Mouse (Mus musculus): ENCODE measurements around the gene Vcan. TPM values are rescaled to one million over a fixed set of nuclear protein-coding genes. Genes with fewer than 3 reads are reported as not detected.
A peak's percentile ranks its signal among the peaks of the same experiment; 100 is the strongest.
"Not testable (repeated sequence)": the region's sequence is repeated elsewhere in the genome, so short reads cannot be mapped to it uniquely, and the experiment has no call there.

Vcan gene
- polyA plus RNA-seq, 1 experiment, result 19.6 TPM

GRCm38 (mm10) chr13:89750562-89750961 lies 8.3 kb upstream of the Vcan start:
- H3K79me2 ChIP-seq (ENCODE audit: control insufficient read depth, insufficient read depth); H3K4me3 ChIP-seq (ENCODE audit: insufficient read depth, poor library complexity, severe bottlenecking); H3ac ChIP-seq (ENCODE audit: control insufficient read depth, insufficient read length, low read depth); H3K27me3 ChIP-seq (ENCODE audit: control insufficient read depth, insufficient read depth, insufficient read length); H3K36me3 ChIP-seq (ENCODE audit: control insufficient read depth, insufficient read depth); H3K79me3 ChIP-seq (ENCODE audit: low read depth): not testable (repeated sequence)
- peak; percentile 34 for TF ChIP-seq USF1 (IDR thresholded peaks at IDR 0.05; ENCODE audit: low read depth)

- peaks cover 20% of the 10 kb centered on the region for H3K79me2 ChIP-seq (ENCODE audit: control insufficient read depth, insufficient read depth)
- no peaks in the 10 kb centered on the region for H3K27me3 ChIP-seq (ENCODE audit: control insufficient read depth, insufficient read depth, insufficient read length)
- H3K36me3 ChIP-seq (ENCODE audit: control insufficient read depth, insufficient read depth), result no peaks in the 10 kb centered on the region
- TF ChIP-seq FOSL1 (IDR thresholded peaks at IDR 0.05; ENCODE audit: insufficient read depth, low read length, poor library complexity, severe bottlenecking), result no peak
- TF ChIP-seq USF1 (IDR thresholded peaks at IDR 0.05; ENCODE audit: low read depth), result no peak
- no peak for TF ChIP-seq MYOD1 (IDR thresholded peaks at IDR 0.05; ENCODE audit: control insufficient read depth, insufficient read length, low read depth)
- TF ChIP-seq MAX (IDR thresholded peaks at IDR 0.05), result no peak
- TF ChIP-seq CTCF (IDR thresholded peaks at IDR 0.05; ENCODE audit: control insufficient read depth, insufficient read depth, insufficient read length), result no peak
- TF ChIP-seq MYOG (IDR thresholded peaks at IDR 0.05; ENCODE audit: control insufficient read depth, extremely low read depth, insufficient read length), result no peak
- TF ChIP-seq CEBPB (IDR thresholded peaks at IDR 0.05; ENCODE audit: low read depth), result no peak
- H3K4me3 ChIP-seq (ENCODE audit: insufficient read depth, poor library complexity, severe bottlenecking), result no peak overlapping the region
- no peak overlapping the region for H3ac ChIP-seq (ENCODE audit: control insufficient read depth, insufficient read length, low read depth)
- peaks cover 10% of the 10 kb centered on the region for H3K79me3 ChIP-seq (ENCODE audit: low read depth)
Measured at GRCm38 (mm10) chr13:89743201-89743600, 892 bp upstream of the Vcan start.

DNA sequence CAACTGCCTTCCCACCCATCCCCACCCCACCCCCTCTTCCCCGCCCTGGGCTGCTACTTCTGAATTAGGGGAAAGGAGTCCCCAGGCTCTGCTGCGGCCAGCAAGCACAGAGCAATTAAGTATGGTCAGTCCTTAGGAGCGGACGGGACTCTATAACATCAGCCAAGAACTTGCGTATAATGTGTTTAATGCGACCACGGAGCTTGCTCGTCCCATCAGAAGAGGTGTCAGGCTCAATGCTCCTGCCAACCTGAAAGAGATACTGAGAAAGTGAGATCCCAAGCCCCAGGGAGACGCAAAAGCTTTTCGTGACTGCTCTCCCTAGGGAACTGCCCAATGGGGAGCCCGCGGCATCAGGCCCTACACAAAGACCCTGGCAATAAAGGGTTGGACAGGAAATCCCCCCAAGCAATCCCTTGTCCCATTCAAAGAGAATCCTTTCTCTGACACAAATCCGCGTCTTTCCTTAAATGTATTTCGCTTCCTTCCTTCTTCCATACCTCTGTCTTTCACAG lies 434 bp upstream of the Vcan start:
- Histone ChIP-seq H3K27me3 (ENCODE audit: control insufficient read depth, insufficient read depth, insufficient read length) (no peaks in the 10 kb centered on the region), H3K79me2 (ENCODE audit: control insufficient read depth, insufficient read depth) (peaks cover 25% of the 10 kb centered on the region), H3K4me3 (ENCODE audit: insufficient read depth, poor library complexity, severe bottlenecking) (no peak overlapping the region), H3ac (ENCODE audit: control insufficient read depth, insufficient read length, low read depth) (no peak overlapping the region), H3K79me3 (ENCODE audit: low read depth) (peaks cover 10% of the 10 kb centered on the region), H3K36me3 (ENCODE audit: control insufficient read depth, insufficient read depth) (no peaks in the 10 kb centered on the region)
- TF ChIP-seq MAX (IDR thresholded peaks at IDR 0.05) (no peak), FOSL1 (IDR thresholded peaks at IDR 0.05; ENCODE audit: insufficient read depth, low read length, poor library complexity, severe bottlenecking) (no peak), MYOG (IDR thresholded peaks at IDR 0.05; ENCODE audit: control insufficient read depth, extremely low read depth, insufficient read length) (no peak), MYOD1 (IDR thresholded peaks at IDR 0.05; ENCODE audit: control insufficient read depth, insufficient read length, low read depth) (no peak), USF1 (IDR thresholded peaks at IDR 0.05; ENCODE audit: low read depth) (no peak), CTCF (IDR thresholded peaks at IDR 0.05; ENCODE audit: control insufficient read depth, insufficient read depth, insufficient read length) (no peak), CEBPB (IDR thresholded peaks at IDR 0.05; ENCODE audit: low read depth) (no peak)

- H3K36me3 ChIP-seq (ENCODE audit: control insufficient read depth, insufficient read depth), result no peaks in the 10 kb centered on the region
- TF ChIP-seq CTCF (IDR thresholded peaks at IDR 0.05; ENCODE audit: control insufficient read depth, insufficient read depth, insufficient read length) (no peak), MAX (IDR thresholded peaks at IDR 0.05) (peak; percentile 14)
- peaks cover 41% of the 10 kb centered on the region for H3K79me2 ChIP-seq (ENCODE audit: control insufficient read depth, insufficient read depth)
- H3K27me3 ChIP-seq (ENCODE audit: control insufficient read depth, insufficient read depth, insufficient read length), result no peaks in the 10 kb centered on the region
- peaks cover 24% of the 10 kb centered on the region for H3K79me3 ChIP-seq (ENCODE audit: low read depth)
- H3K4me3 ChIP-seq (ENCODE audit: insufficient read depth, poor library complexity, severe bottlenecking), result peak overlapping the region; percentile 39
- peak overlapping the region; percentile 70 for H3ac ChIP-seq (ENCODE audit: control insufficient read depth, insufficient read length, low read depth)
Measured at GRCm38 (mm10) chr13:89741116-89741551, 1.2 kb downstream of the Vcan start.

DNA sequence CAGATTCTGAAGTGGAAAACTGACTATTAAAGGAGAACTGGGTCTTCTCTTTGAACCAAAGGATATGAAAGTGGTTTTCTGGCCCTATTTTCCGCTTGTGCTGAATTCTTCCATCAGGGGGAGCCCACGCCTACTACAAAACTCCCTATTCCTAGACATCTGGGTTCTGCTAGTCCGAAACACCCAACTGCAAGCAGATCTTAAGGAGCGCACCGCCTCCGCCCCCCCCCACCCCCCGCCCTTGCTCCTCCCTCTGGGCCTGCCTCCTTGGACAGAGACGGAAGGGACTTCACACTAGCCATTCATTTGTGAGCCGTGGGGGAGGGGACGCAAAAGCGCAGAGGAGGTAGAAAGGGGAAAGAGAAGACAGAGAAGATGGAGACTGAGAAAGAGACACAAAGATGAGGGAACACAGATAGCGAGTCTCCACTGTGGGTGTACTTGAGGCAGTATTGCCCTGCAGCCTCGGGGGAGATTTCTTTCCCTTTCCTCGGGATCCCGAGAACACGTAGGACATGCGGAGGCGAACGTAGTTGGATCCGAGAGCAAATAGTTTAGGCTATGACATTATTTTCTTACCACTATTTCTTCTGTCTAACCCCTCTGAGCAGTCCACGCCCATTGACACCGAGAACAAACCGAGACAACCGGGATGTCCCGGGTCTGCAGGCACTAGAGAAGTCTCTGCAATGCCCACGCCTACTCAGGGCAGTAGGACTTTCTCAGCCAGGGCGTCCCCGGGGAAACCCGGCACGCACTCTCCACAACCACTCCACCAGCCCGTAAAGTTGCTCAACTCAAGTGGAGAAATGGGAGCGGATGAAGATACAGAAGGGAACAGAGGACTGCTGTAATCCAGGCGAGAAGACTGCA lies 1.8 kb downstream of the Vcan start:
- no peak for TF ChIP-seq USF1 (IDR thresholded peaks at IDR 0.05; ENCODE audit: low read depth)
- TF ChIP-seq CEBPB (IDR thresholded peaks at IDR 0.05; ENCODE audit: low read depth), result peak; percentile 35
- H3ac ChIP-seq (ENCODE audit: control insufficient read depth, insufficient read length, low read depth), result peak overlapping the region; percentile 78
- H3K79me3 ChIP-seq (ENCODE audit: low read depth), result peaks cover 28% of the 10 kb centered on the region
- no peaks in the 10 kb centered on the region for H3K27me3 ChIP-seq (ENCODE audit: control insufficient read depth, insufficient read depth, insufficient read length)
- H3K4me3 ChIP-seq (ENCODE audit: insufficient read depth, poor library complexity, severe bottlenecking), result peak overlapping the region; percentile 59
- no peaks in the 10 kb centered on the region for H3K36me3 ChIP-seq (ENCODE audit: control insufficient read depth, insufficient read depth)
- peaks cover 47% of the 10 kb centered on the region for H3K79me2 ChIP-seq (ENCODE audit: control insufficient read depth, insufficient read depth)

DNA sequence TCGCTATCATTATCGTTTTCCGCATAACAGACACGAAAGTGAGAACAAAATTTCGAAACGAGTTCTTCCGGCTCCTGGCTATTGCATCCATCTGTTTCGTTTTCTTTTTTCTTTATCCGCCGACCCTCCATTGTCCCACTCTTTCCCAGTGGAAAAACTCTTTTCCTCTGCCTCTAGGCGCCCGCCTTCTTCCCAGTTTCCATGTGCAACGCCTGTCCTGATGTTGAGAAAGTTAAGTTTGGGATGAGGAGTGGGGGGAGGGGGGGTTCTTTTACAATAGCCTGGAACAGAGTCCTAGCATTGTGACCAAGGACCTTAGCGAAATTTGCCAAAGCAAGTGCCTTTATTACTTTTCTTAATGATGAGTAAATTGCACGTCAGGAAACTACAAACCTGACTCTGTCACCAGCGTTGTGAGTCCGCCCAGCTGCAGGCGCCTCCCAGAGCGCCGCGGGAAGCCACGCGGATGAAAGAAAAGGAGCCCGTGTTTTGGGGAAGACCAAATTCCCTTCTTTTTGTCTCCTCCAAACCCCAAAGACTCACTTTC lies 2.5 kb downstream of the Vcan start:
- peak overlapping the region; percentile 78 for H3ac ChIP-seq (ENCODE audit: control insufficient read depth, insufficient read length, low read depth)
- no peaks in the 10 kb centered on the region for H3K36me3 ChIP-seq (ENCODE audit: control insufficient read depth, insufficient read depth)
- H3K4me3 ChIP-seq (ENCODE audit: insufficient read depth, poor library complexity, severe bottlenecking), result peak overlapping the region; percentile 59
- TF ChIP-seq USF1 (IDR thresholded peaks at IDR 0.05; ENCODE audit: low read depth) (no peak), FOSL1 (IDR thresholded peaks at IDR 0.05; ENCODE audit: insufficient read depth, low read length, poor library complexity, severe bottlenecking) (no peak), CEBPB (IDR thresholded peaks at IDR 0.05; ENCODE audit: low read depth) (no peak), MAX (IDR thresholded peaks at IDR 0.05) (peak; percentile 3), MYOD1 (IDR thresholded peaks at IDR 0.05; ENCODE audit: control insufficient read depth, insufficient read length, low read depth) (no peak), MYOG (IDR thresholded peaks at IDR 0.05; ENCODE audit: control insufficient read depth, extremely low read depth, insufficient read length) (no peak), CTCF (IDR thresholded peaks at IDR 0.05; ENCODE audit: control insufficient read depth, insufficient read depth, insufficient read length) (no peak)
- no peaks in the 10 kb centered on the region for H3K27me3 ChIP-seq (ENCODE audit: control insufficient read depth, insufficient read depth, insufficient read length)
- H3K79me2 ChIP-seq (ENCODE audit: control insufficient read depth, insufficient read depth), result peaks cover 53% of the 10 kb centered on the region
- peaks cover 28% of the 10 kb centered on the region for H3K79me3 ChIP-seq (ENCODE audit: low read depth)

All from C2C12 (cell line).